In the genomic region with DNA sequence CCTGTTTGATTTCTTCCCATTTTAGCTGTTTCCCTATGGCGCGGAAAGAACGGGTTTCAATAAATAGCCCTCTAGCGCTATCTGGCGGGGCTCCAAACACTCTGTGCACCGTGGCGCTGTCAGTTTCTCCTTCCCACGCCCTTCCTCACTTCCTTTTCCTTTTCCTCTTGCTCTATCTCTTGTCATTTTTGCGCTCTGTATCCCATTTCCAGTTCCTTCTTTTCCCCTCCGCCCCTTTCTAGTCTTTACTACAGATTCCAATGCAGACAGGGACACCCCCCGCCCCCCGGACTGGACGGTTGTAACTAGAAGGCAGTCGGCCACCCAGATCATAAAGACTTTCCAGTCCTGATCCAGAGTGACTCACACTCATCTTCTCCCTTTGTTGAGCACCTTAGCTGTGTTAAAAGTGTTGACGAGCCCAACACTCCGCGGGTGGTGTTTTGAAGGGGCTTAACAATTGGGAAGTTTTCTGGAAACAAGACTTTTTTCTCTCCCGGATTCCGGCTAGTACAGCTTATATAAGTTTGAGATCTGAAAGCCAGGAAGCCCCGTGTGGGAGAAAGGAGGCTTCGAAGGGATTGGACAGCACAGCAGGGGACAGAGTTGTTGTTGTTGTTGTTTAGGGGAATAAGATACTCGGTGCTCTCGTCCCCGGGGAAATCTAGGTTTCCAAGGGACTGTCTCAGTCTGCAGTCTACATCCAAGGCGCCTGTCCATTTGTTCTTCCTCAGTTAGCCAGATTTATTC, we compare ENCODE assay signal across 9 mouse cellular contexts. TPM values are rescaled to one million over a fixed set of nuclear protein-coding genes. Genes with fewer than 3 reads are reported as not detected.
DNase-seq lines count a peak whose midpoint lies in the region; ATAC-seq and TF ChIP-seq lines count a peak whose summit lies in the region.
"Had no signal": no experiment of that assay in that cellular context is flagged by ENCODE, and none has a peak within 500 bp of the region (broad histone marks: within the 10 kb centered on the region; RNA-seq: fewer than 3 reads in every experiment).

No protein-coding gene starts in this region.

- TF ChIP-seq POLR2A in kidney, adult 2 months (IDR thresholded peaks at IDR 0.05; ENCODE audit: low read depth, low read length), result no peak

- H3K27ac ChIP-seq in brown adipose tissue, adult 24 weeks (replicated peaks; ENCODE audit: low read depth, low read length), result no peak overlapping the region
- H3K27ac ChIP-seq in heart, embryonic 11.5 days (ENCODE audit: low read depth, low read length), result peak overlapping the region; percentile 7; the same call in 1 of the 2 replicates
- H3K27ac ChIP-seq in kidney, adult 2 months (ENCODE audit: insufficient read depth, low read depth, low read length), result peak overlapping the region; percentile 89
- no peak overlapping the region for H3K27ac ChIP-seq in liver, embryonic 16.5 days (ENCODE audit: low read length)
- peak overlapping the region; percentile 24; the same call in 1 of the 2 replicates for H3K27ac ChIP-seq in neural tube, embryonic 11.5 days (ENCODE audit: low read depth, low read length)
- H3K27ac ChIP-seq: macrophage had no signal

- WGBS in heart, embryonic 11.5 days (ENCODE audit: insufficient replicate concordance), result 3% methylated on average over 25 of the region's 25 CpGs
- WGBS in kidney, adult 2 months, result 1% methylated on average over 25 of the region's 25 CpGs
- 2% methylated on average over 25 of the region's 25 CpGs for WGBS in liver, embryonic 16.5 days (ENCODE audit: insufficient replicate concordance)
- under 1% methylated on average over 25 of the region's 25 CpGs for WGBS in neural tube, embryonic 11.5 days

- DNase-seq in right cerebral cortex, postnatal 10 days (ENCODE audit: low spot score in 2 of 2), result peak; percentile 86 to 89
- DNase-seq in right cerebral cortex, postnatal 25 days, result no peak
- DNase-seq in kidney, adult 2 months, result peak; percentile 88
- DNase-seq in neural tube, embryonic 11.5 days (ENCODE audit: low spot score), result peak; percentile 70
- no peak for DNase-seq in thymus, adult 18-20 months

- H3K4me2 ChIP-seq in heart, embryonic 11.5 days, result peak overlapping the region; percentile 91
- H3K4me2 ChIP-seq in liver, embryonic 16.5 days (ENCODE audit: low read depth, low read length), result peak overlapping the region; percentile 36
- peak overlapping the region; percentile 99 for H3K4me2 ChIP-seq in neural tube, embryonic 11.5 days (ENCODE audit: low read depth)

- no peak for ATAC-seq in heart, embryonic 11.5 days (replicated peaks; ENCODE audit: insufficient number of reproducible peaks, low FRiP score, low TSS enrichment)
- no peak for ATAC-seq in liver, embryonic 16.5 days (ENCODE audit: low read depth)
- ATAC-seq in neural tube, embryonic 11.5 days (ENCODE audit: insufficient read depth, low FRiP score, low TSS enrichment), result no peak

- no peaks in the 10 kb centered on the region for H3K27me3 ChIP-seq in heart, embryonic 11.5 days (ENCODE audit: control insufficient read depth, insufficient read depth, low read length)
- H3K27me3 ChIP-seq in kidney, adult 2 months (replicated peaks; ENCODE audit: control insufficient read depth, insufficient read depth, low read length), result peaks cover 4% of the 10 kb centered on the region
- peaks cover 74% of the 10 kb centered on the region for H3K27me3 ChIP-seq in liver, embryonic 16.5 days (ENCODE audit: control insufficient read depth, insufficient read depth, low read depth, low read length)
- H3K27me3 ChIP-seq in neural tube, embryonic 11.5 days (ENCODE audit: control insufficient read depth, insufficient read depth, low read length), result no peaks in the 10 kb centered on the region

- H3K4me3 ChIP-seq in brown adipose tissue, adult 24 weeks (ENCODE audit: insufficient read depth, low read depth, low read length), result peak overlapping the region; percentile 65
- H3K4me3 ChIP-seq in heart, embryonic 11.5 days (ENCODE audit: low read depth, low read length), result peak overlapping the region; percentile 63
- H3K4me3 ChIP-seq in kidney, adult 2 months (ENCODE audit: insufficient read depth, low read depth, low read length), result peak overlapping the region; percentile 39
- peak overlapping the region; percentile 24 for H3K4me3 ChIP-seq in liver, embryonic 16.5 days (ENCODE audit: low read depth, low read length)
- H3K4me3 ChIP-seq in neural tube, embryonic 11.5 days (ENCODE audit: low read depth, low read length), result peak overlapping the region; percentile 87

- H3K9ac ChIP-seq in heart, embryonic 11.5 days (ENCODE audit: low read depth, low read length), result peak overlapping the region; percentile 71
- no peak overlapping the region for H3K9ac ChIP-seq in liver, embryonic 16.5 days (ENCODE audit: low read depth, low read length)
- H3K9ac ChIP-seq in neural tube, embryonic 11.5 days (ENCODE audit: low read length), result peak overlapping the region; percentile 90

- H3K9me3 ChIP-seq in heart, embryonic 11.5 days (replicated peaks; ENCODE audit: control insufficient read depth, low read length), result no peaks in the 10 kb centered on the region
- H3K9me3 ChIP-seq in liver, embryonic 16.5 days (replicated peaks; ENCODE audit: control insufficient read depth, low read length), result no peaks in the 10 kb centered on the region
- no peaks in the 10 kb centered on the region for H3K9me3 ChIP-seq in neural tube, embryonic 11.5 days (ENCODE audit: control insufficient read depth, low read length)

- H3K36me3 ChIP-seq in heart, embryonic 11.5 days (ENCODE audit: control insufficient read depth, insufficient read depth, low read length), result no peaks in the 10 kb centered on the region
- no peaks in the 10 kb centered on the region for H3K36me3 ChIP-seq in kidney, adult 2 months (ENCODE audit: control insufficient read depth, insufficient read depth, low read length)
- H3K36me3 ChIP-seq in liver, embryonic 16.5 days (ENCODE audit: control insufficient read depth, insufficient read depth), result no peaks in the 10 kb centered on the region
- H3K36me3 ChIP-seq in neural tube, embryonic 11.5 days (ENCODE audit: control insufficient read depth, insufficient read depth, low read length), result no peaks in the 10 kb centered on the region

- peaks cover 4% of the 10 kb centered on the region; the same call in 1 of the 2 replicates for H3K4me1 ChIP-seq in brown adipose tissue, adult 24 weeks (ENCODE audit: control insufficient read depth, insufficient read depth, insufficient read length, low read length)
- H3K4me1 ChIP-seq in heart, embryonic 11.5 days (ENCODE audit: control insufficient read depth, insufficient read depth, low read length), result peaks cover 13% of the 10 kb centered on the region; the same call in 1 of the 2 replicates
- H3K4me1 ChIP-seq in kidney, adult 2 months (ENCODE audit: control insufficient read depth, insufficient read depth, low read length), result no peaks in the 10 kb centered on the region
- H3K4me1 ChIP-seq in liver, embryonic 16.5 days (ENCODE audit: control insufficient read depth, low read depth, low read length), result no peaks in the 10 kb centered on the region
- H3K4me1 ChIP-seq in neural tube, embryonic 11.5 days (ENCODE audit: control insufficient read depth, insufficient read depth, low read length), result peaks cover 15% of the 10 kb centered on the region

- TF ChIP-seq CTCF in kidney, adult 2 months (conservative IDR thresholded peaks at IDR 0.05; ENCODE audit: insufficient read depth, insufficient read length, low read depth, low read length), result peak; percentile 67

RNA-seq across cellular contexts. Expression of a gene that starts 6.1 kb away (rescaled TPM):
- 12.2 and 14.6 TPM in 2 replicates for polyA plus RNA-seq in brown adipose tissue, adult 24 weeks (2012; ENCODE audit: insufficient read depth, insufficient read length, missing spikeins)
- 50.5 and 59.8 TPM in 2 replicates for polyA plus RNA-seq in heart, embryonic 11.5 days (2014; fragmentation: Nextera tagmentation; extraction: Ambion mirVana)
- polyA plus RNA-seq in kidney, adult 2 months (2012; rRNA removed), result 28.5 and 32.2 TPM in 2 replicates
- 1.1 and 1.6 TPM in 2 replicates for polyA plus RNA-seq in liver, embryonic 16.5 days (2015; fragmentation: Nextera tagmentation; extraction: Ambion mirVana)
- polyA plus RNA-seq in neural tube, embryonic 11.5 days (2014; fragmentation: Nextera tagmentation; extraction: Ambion mirVana), result 111 and 117 TPM in 2 replicates
- polyA plus RNA-seq: macrophage had no signal

Comparison
In these comparisons a context has a peak if more than half of its experiments do, and no peak if none do; other contexts are left out.
1. DNase-seq: peak in right cerebral cortex, postnatal 10 days (2 of 2), kidney, adult 2 months (single experiment) and neural tube, embryonic 11.5 days (single experiment); none in right cerebral cortex, postnatal 25 days (single experiment) and thymus, adult 18-20 months (0 of 2).
2. H3K27ac ChIP-seq: peak in heart, embryonic 11.5 days (single experiment), kidney, adult 2 months (single experiment) and neural tube, embryonic 11.5 days (single experiment); none in brown adipose tissue, adult 24 weeks (single experiment) and liver, embryonic 16.5 days (single experiment).
3. H3K4me3 ChIP-seq: peak in every context shown above with its lines; median percentile 87 in neural tube, embryonic 11.5 days; 65 in brown adipose tissue, adult 24 weeks; 63 in heart, embryonic 11.5 days; 39 in kidney, adult 2 months; 24 in liver, embryonic 16.5 days.
4. H3K4me2 ChIP-seq: peak in every context shown above with its lines; median percentile 99 in neural tube, embryonic 11.5 days; 91 in heart, embryonic 11.5 days; 36 in liver, embryonic 16.5 days.